Mouse (Mus musculus): ENCODE measurements at regions not wholly inside any gene's neighbourhood (a gene's known extent, or its start where the extent isn't known, plus 50 kb on each side); places are given as distances from the start of the nearest gene placed in this dataset.

DNA sequence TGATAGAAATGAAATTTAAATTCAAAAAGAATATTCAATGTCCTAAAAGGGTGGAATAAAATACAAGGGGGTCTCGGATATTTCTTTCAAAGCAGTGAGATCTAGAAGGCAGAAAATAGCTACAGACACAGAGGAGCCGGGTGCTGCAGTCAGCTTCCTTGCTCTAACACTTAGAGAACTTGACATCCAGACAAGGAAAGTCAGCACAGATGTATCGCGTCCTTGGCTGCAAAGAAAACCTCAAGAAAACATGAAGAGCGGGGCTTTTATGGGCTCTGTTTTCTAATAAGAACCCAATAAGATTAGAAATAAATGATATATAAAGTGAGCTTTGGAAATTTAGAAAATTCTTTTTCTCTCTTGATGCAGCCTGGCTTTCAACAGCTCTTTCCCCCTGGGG, 53.1 kb upstream of the Glis3 start:
- TF ChIP-seq EP300 (IDR thresholded peaks at IDR 0.05; ENCODE audit: low read depth) (no peak), CTCF (IDR thresholded peaks at IDR 0.05; ENCODE audit: low read depth) (no peak)

Data from liver, embryonic 14.5 days (tissue).